Mouse (Mus musculus) kidney, embryonic 15.5 days (tissue): ENCODE results near the gene Gstt1. TPM values are rescaled to one million over a fixed set of nuclear protein-coding genes. Genes with fewer than 3 reads are reported as not detected.
"Not testable (repeated sequence)": the region's sequence is repeated elsewhere in the genome, so short reads cannot be mapped to it uniquely, and the experiment has no call there.

Experiments
- ATAC-seq: fragments of 200-750 bp; cut with Nextera tagmentation; replicated peaks from 2 replicates; pipeline ENCODE4 v1.8.0; 2017; ENCODE audit warnings: moderate TSS enrichment; ENCODE audit not compliant: low FRiP score
- H3K27ac ChIP-seq: fragments of 300-500 bp; sonication (generic); 2 replicates; pipeline ENCODE4 v1.5.1; 2015; ENCODE audit warnings: mild to moderate bottlenecking, inconsistent platforms
- H3K27me3 ChIP-seq: fragments of 300-500 bp; sonication (generic); 2 replicates; pipeline ENCODE4 v1.6.1; 2015; ENCODE audit warnings: inconsistent platforms
- H3K36me3 ChIP-seq: fragments of 300-500 bp; sonication (generic); 2 replicates; pipeline ENCODE4 v1.6.1; 2015; ENCODE audit warnings: inconsistent platforms
- H3K4me1 ChIP-seq: fragments of 300-500 bp; sonication (generic); 2 replicates; pipeline ENCODE4 v1.6.1; 2015; ENCODE audit warnings: inconsistent platforms
- H3K4me2 ChIP-seq: fragments of 300-500 bp; sonication (generic); 2 replicates; pipeline ENCODE4 v1.6.1; 2015; ENCODE audit warnings: moderate library complexity, mild to moderate bottlenecking, inconsistent platforms
- H3K4me3 ChIP-seq: fragments of 300-500 bp; sonication (generic); replicated peaks from 2 replicates; pipeline ENCODE4 v1.5.1; 2015; ENCODE audit warnings: mild to moderate bottlenecking, inconsistent platforms
- H3K9ac ChIP-seq: fragments of 300-500 bp; sonication (generic); 2 replicates; pipeline ENCODE4 v1.6.1; 2015; ENCODE audit warnings: mild to moderate bottlenecking, inconsistent platforms
- H3K9me3 ChIP-seq: fragments of 300-500 bp; sonication (generic); replicated peaks from 2 replicates; pipeline ENCODE4 v1.6.1; 2016; ENCODE audit warnings: inconsistent platforms
- WGBS: fragments of 180-500 bp; shearing (Covaris S2); methylation state at CpG from one replicate; pipeline ENCODE4 v1.1.7; 2015; ENCODE audit warnings: mixed read lengths; 5-methylcytosine and 5-hydroxymethylcytosine counted together
- polyA plus RNA-seq: library from polyadenylated mRNA; unstranded; fragments of >200 nt; fragmentation: Nextera tagmentation; extraction: Ambion mirVana; gene quantifications from 2 replicates; pipeline ENCODE4 v1.2.1, GENCODE M21; 2015

Gstt1 gene
- polyA plus RNA-seq, 1 experiment from 2014 or later, result 15.8 TPM

- 81% methylated on average over 2 of the region's 2 CpGs for WGBS
- Histone ChIP-seq H3K9ac (no peak overlapping the region), H3K9me3 (no peaks in the 10 kb centered on the region), H3K27ac (no peak overlapping the region), H3K4me1 (peaks cover 14% of the 10 kb centered on the region), H3K4me2 (no peak overlapping the region), H3K36me3 (no peaks in the 10 kb centered on the region), H3K4me3 (no peak overlapping the region), H3K27me3 (peaks cover 13% of the 10 kb centered on the region; the same call in 1 of the 2 replicates)
- ATAC-seq, result no peak
Observed at GRCm38 (mm10) chr10:75777885-75778284, 20.5 kb downstream of the Gstt1 start.

- Histone ChIP-seq H3K27ac (no peak overlapping the region), H3K9me3 (no peaks in the 10 kb centered on the region), H3K9ac (no peak overlapping the region), H3K36me3 (no peaks in the 10 kb centered on the region), H3K27me3 (peaks cover 13% of the 10 kb centered on the region; the same call in 1 of the 2 replicates), H3K4me2 (no peak overlapping the region), H3K4me1 (peaks cover 25% of the 10 kb centered on the region), H3K4me3 (no peak overlapping the region)
- 87% methylated on average over 6 of the region's 6 CpGs for whole genome bisulfite sequencing
- ATAC-seq, result no peak
Observed at GRCm38 (mm10) chr10:75776562-75776961, 21.8 kb downstream of the Gstt1 start.

DNA sequence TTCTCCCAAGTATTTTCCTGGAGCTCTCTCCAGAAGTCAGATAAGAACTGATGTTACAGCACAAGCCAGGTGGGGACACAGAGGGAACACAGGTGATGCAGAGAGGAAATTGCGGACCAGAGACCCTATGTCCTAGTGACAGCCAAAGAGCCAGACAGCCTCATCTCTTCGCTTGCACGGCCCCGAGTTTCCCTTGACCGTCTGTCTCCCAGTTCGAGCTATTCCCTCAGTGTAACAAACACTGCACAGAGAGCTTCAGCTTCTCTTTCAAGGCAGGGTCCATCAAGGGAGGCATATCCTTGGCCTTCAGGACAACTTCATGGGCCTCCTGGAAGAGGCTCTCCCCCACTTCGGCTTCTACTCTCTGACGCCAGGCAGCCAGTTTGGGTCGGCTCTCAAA, 23.8 kb downstream of the Gstt1 start:
- Histone ChIP-seq H3K4me1 (peaks cover 12% of the 10 kb centered on the region), H3K9me3 (no peaks in the 10 kb centered on the region), H3K9ac (no peak overlapping the region), H3K27ac (no peak overlapping the region), H3K4me2 (no peak overlapping the region), H3K4me3 (no peak overlapping the region), H3K36me3 (no peaks in the 10 kb centered on the region), H3K27me3 (0 out of 2 replicates have a peak, but pooled peaks cover 5% of the 10 kb centered on the region)
- ATAC-seq, result no peak
- WGBS, result 90% methylated on average over 9 of the region's 9 CpGs

DNA sequence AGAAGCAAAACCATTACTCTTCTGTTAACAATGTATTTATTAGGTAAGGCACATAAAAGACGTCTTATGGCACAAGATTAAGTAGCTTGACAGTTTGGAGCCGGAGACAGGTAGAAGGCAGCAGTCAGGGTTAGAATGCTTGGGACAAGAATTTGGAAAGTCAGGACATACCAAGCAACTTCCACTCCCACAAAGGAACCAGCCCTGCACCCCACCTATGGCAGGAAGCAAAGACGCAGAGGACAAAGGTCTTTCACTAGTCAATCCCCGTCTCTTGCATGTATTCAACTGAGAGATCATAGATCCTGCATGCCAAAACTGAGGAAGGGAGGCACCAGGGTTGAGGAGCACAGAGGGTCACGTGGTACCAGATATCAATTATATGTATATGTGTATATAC, 24.3 kb downstream of the Gstt1 start:
- H3K4me1 ChIP-seq, result peaks cover 12% of the 10 kb centered on the region
- no peaks in the 10 kb centered on the region for H3K36me3 ChIP-seq
- H3K9ac ChIP-seq, result no peak overlapping the region
- 86% methylated on average over 5 of the region's 5 CpGs for WGBS
- 0 out of 2 replicates have a peak, but pooled peaks cover 3% of the 10 kb centered on the region for H3K27me3 ChIP-seq
- H3K9me3 ChIP-seq, result no peaks in the 10 kb centered on the region
- no peak for ATAC-seq
- H3K4me3 ChIP-seq, result no peak overlapping the region
- no peak overlapping the region for H3K27ac ChIP-seq
- H3K4me2 ChIP-seq, result peak overlapping the region; percentile 98; the same call in 1 of the 2 replicates

DNA sequence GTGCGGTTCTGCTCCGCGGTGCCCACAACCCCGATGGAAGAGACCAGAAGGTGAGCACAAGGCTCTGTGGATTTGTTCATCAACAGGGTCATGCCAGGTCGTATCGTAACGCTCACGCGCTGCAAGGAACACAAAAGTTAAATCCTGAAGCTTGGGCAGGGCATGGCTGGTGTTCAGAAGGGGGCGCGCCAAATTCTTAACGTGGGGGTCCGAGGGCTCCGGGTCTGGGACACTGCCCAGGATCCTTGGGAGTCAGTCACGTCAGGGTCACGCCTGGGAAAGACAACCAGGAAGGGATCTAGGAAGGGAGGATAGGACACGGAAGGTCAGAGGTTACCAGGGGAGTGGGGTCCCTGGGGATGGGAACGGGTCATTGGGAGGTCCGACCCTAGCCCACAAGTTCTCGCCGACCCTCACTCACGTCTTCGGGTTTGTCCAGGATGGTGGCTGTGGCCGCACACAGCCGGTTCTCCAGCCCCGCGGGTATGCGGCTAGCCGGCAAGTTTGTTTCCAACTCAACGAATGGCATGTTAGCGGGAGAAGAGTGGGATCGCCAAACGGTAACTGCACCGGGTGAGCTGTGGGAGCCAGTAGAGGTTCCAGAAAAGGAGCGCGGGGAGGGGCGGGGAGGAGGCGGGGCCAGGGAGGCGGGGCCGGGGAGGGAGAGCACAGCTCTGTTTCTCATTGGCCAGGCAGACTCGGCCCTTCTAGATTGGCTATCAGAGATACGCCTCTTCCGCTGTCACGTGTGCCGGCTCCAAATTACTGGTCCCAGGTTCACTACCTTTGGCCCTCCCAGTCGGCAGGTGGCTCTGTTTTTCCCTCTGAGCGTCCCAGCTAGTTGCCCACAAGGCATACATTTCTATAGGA, 25.4 kb downstream of the Gstt1 start, which contains the start of gene Ddt:
Gene Ddt, minus strand, starts transcription at position 620 of the 870 bp plus-strand sequence.
- Histone ChIP-seq H3K36me3 (no peaks in the 10 kb centered on the region), H3K4me1 (peaks cover 12% of the 10 kb centered on the region), H3K27me3 (0 out of 2 replicates have a peak, but pooled peaks cover 3% of the 10 kb centered on the region), H3K9me3 (no peaks in the 10 kb centered on the region), H3K27ac (peak within 1 kb of the TSS; percentile 78), H3K4me2 (peak within 1 kb of the TSS; percentile 98), H3K4me3 (peak within 1 kb of the TSS; percentile 78), H3K9ac (peak within 1 kb of the TSS; percentile 71)
- WGBS, result under 1% methylated on average over 45 of the region's 47 CpGs
- ATAC-seq, result peak; percentile 96

GRCm38 (mm10) chr10:75767756-75768155, 30.6 kb downstream of the Gstt1 start:
- H3K27ac ChIP-seq, H3K4me2 ChIP-seq, H3K9ac ChIP-seq, H3K4me3 ChIP-seq, H3K27me3 ChIP-seq, ATAC-seq, H3K9me3 ChIP-seq, H3K36me3 ChIP-seq: not testable (repeated sequence)
- H3K4me1 ChIP-seq, result peaks cover 20% of the 10 kb centered on the region
- 37% methylated on average over 5 of the region's 5 CpGs for WGBS

DNA sequence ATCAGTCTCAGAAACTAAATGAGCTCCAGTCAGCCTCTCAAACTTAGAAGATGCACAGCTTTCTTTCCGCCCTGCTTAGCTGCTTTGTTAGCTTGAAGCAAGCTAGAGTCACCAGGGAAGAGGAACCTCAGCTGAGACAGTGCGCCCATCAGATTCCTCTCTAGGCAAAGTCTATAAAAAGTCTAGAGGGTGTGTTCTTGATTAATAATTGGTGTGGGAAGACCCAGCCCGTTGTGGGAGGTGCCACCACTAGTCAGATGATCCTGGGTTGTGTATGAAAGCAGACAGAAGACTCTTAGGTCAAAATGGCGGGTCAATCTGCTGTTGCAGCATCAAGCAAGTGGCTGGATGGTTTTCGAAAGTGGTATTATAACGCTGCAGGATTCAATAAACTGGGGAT, 31.5 kb downstream of the Gstt1 start:
- H3K27me3 ChIP-seq, result no peaks in the 10 kb centered on the region
- H3K36me3 ChIP-seq, result peaks cover under 1% of the 10 kb centered on the region; the same call in 1 of the 2 replicates
- no peak overlapping the region for H3K27ac ChIP-seq
- no peak for ATAC-seq
- 86% methylated on average over 6 of the region's 6 CpGs for WGBS
- H3K4me3 ChIP-seq, result no peak overlapping the region
- no peak overlapping the region for H3K9ac ChIP-seq
- no peaks in the 10 kb centered on the region for H3K9me3 ChIP-seq
- H3K4me1 ChIP-seq, result peaks cover 14% of the 10 kb centered on the region
- H3K4me2 ChIP-seq, result no peak overlapping the region

DNA sequence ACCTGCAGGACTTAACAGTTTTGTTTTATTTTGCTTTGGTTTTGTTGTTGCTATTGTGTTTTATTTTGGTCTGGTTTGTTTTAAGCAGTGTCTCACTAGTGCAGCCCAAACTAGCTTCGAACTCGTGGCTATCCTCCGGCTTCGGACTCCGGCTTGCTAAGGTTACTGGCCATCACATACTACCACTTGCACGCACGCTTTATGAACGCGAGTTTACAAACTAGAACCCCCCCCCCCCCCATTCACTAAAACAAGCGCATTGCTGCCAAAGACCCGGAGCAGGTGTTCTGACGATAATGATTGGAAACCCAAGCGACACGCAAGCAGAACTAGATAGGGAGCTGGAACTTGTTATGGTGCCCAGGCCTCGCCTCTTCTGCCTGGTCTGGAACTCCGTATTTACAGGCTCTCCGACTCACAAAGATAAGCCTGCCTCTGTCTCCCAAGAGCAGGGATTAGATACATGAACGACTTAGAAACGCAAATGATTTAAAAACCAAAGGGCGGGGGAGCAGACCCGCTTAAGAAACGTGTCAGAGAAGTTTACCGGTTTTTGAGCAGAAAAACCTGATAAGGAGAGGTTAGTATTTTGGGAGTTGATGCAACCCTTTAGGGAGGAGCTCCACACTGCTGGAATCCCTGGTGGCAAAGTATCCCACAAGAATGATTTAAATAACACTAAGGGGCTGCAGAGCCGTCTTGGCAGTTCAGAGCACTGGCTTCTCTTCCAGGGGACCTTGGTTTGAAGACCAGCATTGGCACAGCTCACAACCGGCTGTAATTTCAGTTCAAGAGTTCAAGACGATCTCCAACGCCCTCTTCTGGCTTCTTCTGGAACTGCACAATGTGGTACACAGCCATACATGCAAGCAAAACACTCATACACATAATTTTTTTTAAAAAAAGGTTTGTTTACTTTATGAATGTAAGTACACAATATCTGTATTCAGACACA, 33.6 kb downstream of the Gstt1 start:
- ATAC-seq, result no peak; the same call in 1 of the 2 replicates
- 1% methylated on average over 27 of the region's 27 CpGs for WGBS
- peak overlapping the region; percentile 61 for H3K27ac ChIP-seq
- H3K9me3 ChIP-seq, result 0 out of 2 replicates have a peak, but pooled peaks cover 2% of the 10 kb centered on the region
- peaks cover 19% of the 10 kb centered on the region for H3K36me3 ChIP-seq
- peaks cover 14% of the 10 kb centered on the region for H3K4me1 ChIP-seq
- peak overlapping the region; percentile 93 for H3K4me3 ChIP-seq
- peak overlapping the region; percentile 71 for H3K9ac ChIP-seq
- no peaks in the 10 kb centered on the region for H3K27me3 ChIP-seq
- H3K4me2 ChIP-seq, result peak overlapping the region; percentile 86

DNA sequence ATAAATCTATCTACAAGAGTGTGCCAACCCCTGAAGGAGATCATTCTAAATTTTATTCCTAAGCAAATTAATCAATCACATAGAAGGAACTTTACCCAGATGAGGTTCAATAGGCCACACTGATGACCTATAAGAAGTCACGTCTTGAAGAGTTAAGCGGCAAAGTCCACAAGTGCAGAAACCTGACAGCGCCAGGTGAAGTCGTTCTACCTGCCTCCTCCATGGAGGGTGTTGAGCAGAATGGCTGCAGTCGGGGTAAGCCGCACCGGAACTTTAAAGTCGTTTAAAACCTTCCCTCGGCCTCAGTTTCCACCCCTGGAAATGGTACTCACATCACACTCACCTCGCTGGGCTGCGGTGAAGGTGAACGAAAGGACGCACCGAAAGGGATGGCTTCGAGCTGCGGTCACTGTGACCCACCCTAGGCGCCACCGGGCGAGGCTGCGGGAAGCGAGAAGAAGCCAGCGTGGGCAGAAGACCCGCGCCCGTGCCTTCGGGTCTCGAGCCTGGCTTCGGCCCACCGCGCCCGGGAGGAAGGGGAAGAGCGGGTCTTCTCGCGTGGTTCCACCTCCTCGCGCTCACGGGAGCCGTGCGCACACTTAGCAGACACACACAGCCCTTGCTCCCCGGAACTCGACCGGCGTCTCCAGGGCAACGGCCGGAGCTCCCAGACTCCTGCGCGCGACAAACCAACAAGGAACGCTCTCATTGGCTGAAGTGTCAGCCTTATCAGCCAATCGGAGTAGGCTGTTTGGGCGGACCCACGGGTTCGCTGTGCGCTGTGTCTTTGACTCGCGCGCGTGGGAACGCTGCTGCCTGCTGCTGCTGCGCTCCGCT, 34.5 kb downstream of the Gstt1 start, which contains the start of gene Cabin1:
Gene Cabin1, minus strand, starts transcription at position 660 of the 837 bp plus-strand sequence.
- peak within 1 kb of the TSS; percentile 72 for H3K27ac ChIP-seq
- peaks cover 23% of the 10 kb centered on the region for H3K36me3 ChIP-seq
- peaks cover 14% of the 10 kb centered on the region for H3K4me1 ChIP-seq
- H3K4me2 ChIP-seq, result peak within 1 kb of the TSS; percentile 86
- H3K4me3 ChIP-seq, result peak within 1 kb of the TSS; percentile 93
- peak within 1 kb of the TSS; percentile 71 for H3K9ac ChIP-seq
- H3K27me3 ChIP-seq, result no peaks in the 10 kb centered on the region
- ATAC-seq, result peak; percentile 97
- H3K9me3 ChIP-seq, result 0 out of 2 replicates have a peak, but pooled peaks cover 2% of the 10 kb centered on the region
- WGBS, result under 1% methylated on average over 61 of the region's 61 CpGs

DNA sequence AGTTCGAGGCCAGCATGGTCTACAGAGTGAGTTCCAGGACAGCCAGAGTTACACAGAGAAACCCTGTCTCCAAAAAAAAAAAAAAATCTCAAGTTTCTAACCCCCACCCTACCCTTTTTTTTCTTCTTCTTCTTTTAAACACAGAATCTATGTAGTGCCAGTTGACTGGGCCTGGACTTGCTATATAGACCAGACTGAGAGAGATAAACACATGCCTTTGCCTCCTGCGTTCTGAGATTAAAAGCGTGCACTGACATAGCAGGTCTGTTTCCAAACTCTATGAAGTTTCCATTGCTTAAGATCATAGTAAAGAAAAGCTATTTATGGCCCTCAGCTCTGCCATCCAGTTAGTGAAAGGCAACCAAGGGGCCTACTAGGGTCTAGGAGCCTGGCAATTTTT, 36.0 kb downstream of the Gstt1 start:
- Histone ChIP-seq H3K9ac (no peak overlapping the region), H3K9me3 (0 out of 2 replicates have a peak, but pooled peaks cover 2% of the 10 kb centered on the region), H3K4me3 (no peak overlapping the region), H3K4me1 (peaks cover 14% of the 10 kb centered on the region), H3K36me3 (peaks cover 32% of the 10 kb centered on the region), H3K27ac (no peak overlapping the region), H3K27me3 (no peaks in the 10 kb centered on the region), H3K4me2 (peak overlapping the region; percentile 39; the same call in 1 of the 2 replicates)
- ATAC-seq, result no peak
- WGBS, result 90% methylated on average over 3 of the region's 3 CpGs

- H3K27ac ChIP-seq, result no peak overlapping the region
- no peak overlapping the region for H3K4me2 ChIP-seq
- peaks cover 40% of the 10 kb centered on the region for H3K36me3 ChIP-seq
- H3K4me1 ChIP-seq, result peaks cover 14% of the 10 kb centered on the region
- H3K4me3 ChIP-seq, result no peak overlapping the region
- H3K9ac ChIP-seq, result no peak overlapping the region
- H3K27me3 ChIP-seq, result no peaks in the 10 kb centered on the region
- 0 out of 2 replicates have a peak, but pooled peaks cover 2% of the 10 kb centered on the region for H3K9me3 ChIP-seq
- ATAC-seq, result no peak
- 94% methylated on average over 3 of the region's 3 CpGs for WGBS
Observed at GRCm38 (mm10) chr10:75760311-75760710, 38.1 kb downstream of the Gstt1 start.
